Mouse (Mus musculus): ENCODE measurements around the gene Phactr4. TPM values are rescaled to one million over a fixed set of nuclear protein-coding genes. Genes with fewer than 3 reads are reported as not detected.

Gene Phactr4
- polyA plus RNA-seq, 1 experiment from 2014 or later, result 15.9 TPM

- no peak overlapping the region for H3K4me2 ChIP-seq (ENCODE audit: low read depth, low read length)
- whole genome bisulfite sequencing, result 53% methylated on average over 5 of the region's 5 CpGs
- ATAC-seq, result no peak
- no peak overlapping the region for H3K9ac ChIP-seq (ENCODE audit: low read depth, low read length)
- no peaks in the 10 kb centered on the region for H3K27me3 ChIP-seq (replicated peaks; ENCODE audit: control insufficient read depth, insufficient read depth, low read length)
- no peak overlapping the region for H3K4me3 ChIP-seq (ENCODE audit: low read length)
- no peaks in the 10 kb centered on the region for H3K9me3 ChIP-seq (ENCODE audit: control insufficient read depth, low read length)
- peaks cover 4% of the 10 kb centered on the region; the same call in 1 of the 2 replicates for H3K4me1 ChIP-seq (ENCODE audit: control insufficient read depth, insufficient read depth, low read length)
- H3K36me3 ChIP-seq (ENCODE audit: control insufficient read depth, insufficient read depth, low read length), result no peaks in the 10 kb centered on the region
- no peak overlapping the region; the same call in 1 of the 2 replicates for H3K27ac ChIP-seq (ENCODE audit: low read length)
Observed at GRCm38 (mm10) chr4:132403063-132403660, 19.1 kb downstream of the Phactr4 start.

DNA sequence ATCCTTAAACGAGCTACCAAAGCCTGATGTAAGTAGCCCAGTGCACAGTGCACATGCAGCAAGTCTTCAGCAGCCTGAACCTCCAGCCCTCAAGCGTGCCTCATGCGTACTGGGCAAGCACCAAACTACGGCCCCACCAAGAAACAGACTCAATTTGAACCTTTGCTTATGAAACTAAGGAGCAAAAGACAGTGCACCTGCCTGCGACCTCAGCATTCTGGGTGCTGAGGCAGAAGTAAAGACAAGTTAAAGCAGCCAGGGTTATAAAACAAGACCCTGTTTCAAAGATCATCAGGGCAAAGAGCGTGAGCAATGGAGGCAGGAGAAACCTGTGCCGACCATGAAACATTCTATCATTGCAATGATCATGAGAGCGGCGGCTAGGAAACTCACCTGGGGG lies 21.3 kb downstream of the Phactr4 start:
- Histone ChIP-seq H3K9ac (ENCODE audit: low read depth, low read length) (no peak overlapping the region), H3K4me2 (ENCODE audit: low read depth, low read length) (no peak overlapping the region), H3K27ac (ENCODE audit: low read length) (no peak overlapping the region), H3K4me1 (ENCODE audit: control insufficient read depth, insufficient read depth, low read length) (peaks cover 6% of the 10 kb centered on the region), H3K4me3 (ENCODE audit: low read length) (no peak overlapping the region), H3K36me3 (ENCODE audit: control insufficient read depth, insufficient read depth, low read length) (no peaks in the 10 kb centered on the region), H3K27me3 (replicated peaks; ENCODE audit: control insufficient read depth, insufficient read depth, low read length) (no peaks in the 10 kb centered on the region), H3K9me3 (ENCODE audit: control insufficient read depth, low read length) (no peaks in the 10 kb centered on the region)
- WGBS, result 84% methylated on average over 9 of the region's 9 CpGs
- no peak for ATAC-seq

DNA sequence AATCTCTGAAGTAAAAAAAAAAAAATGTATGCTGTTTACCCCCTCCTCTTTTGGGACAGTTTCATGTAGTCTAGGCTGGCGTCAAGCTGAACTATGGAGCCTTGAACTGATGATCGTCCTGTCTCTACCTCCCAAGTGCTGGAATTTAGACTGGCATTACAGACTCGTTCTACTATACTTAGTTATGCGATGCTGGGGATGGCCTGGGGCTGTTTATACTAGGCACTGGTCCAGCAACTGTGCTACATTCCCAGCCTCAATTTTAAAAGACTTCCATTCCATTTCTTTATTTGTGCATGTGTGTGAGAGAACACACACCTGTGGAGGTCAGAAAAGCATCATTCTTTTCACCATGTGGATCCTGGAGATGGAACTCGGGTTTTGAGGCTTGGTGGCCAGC lies 23.4 kb downstream of the Phactr4 start:
- 64% methylated on average over 5 of the region's 5 CpGs for WGBS
- H3K4me1 ChIP-seq (ENCODE audit: control insufficient read depth, insufficient read depth, low read length), result peaks cover 6% of the 10 kb centered on the region
- no peak for ATAC-seq
- H3K9me3 ChIP-seq (ENCODE audit: control insufficient read depth, low read length), result no peaks in the 10 kb centered on the region
- no peak overlapping the region for H3K27ac ChIP-seq (ENCODE audit: low read length)
- H3K9ac ChIP-seq (ENCODE audit: low read depth, low read length), result no peak overlapping the region
- no peak overlapping the region for H3K4me3 ChIP-seq (ENCODE audit: low read length)
- no peaks in the 10 kb centered on the region for H3K36me3 ChIP-seq (ENCODE audit: control insufficient read depth, insufficient read depth, low read length)
- H3K27me3 ChIP-seq (replicated peaks; ENCODE audit: control insufficient read depth, insufficient read depth, low read length), result no peaks in the 10 kb centered on the region
- no peak overlapping the region for H3K4me2 ChIP-seq (ENCODE audit: low read depth, low read length)

GRCm38 (mm10) chr4:132398045-132398774 lies 24.1 kb downstream of the Phactr4 start:
- peak overlapping the region; percentile 52 for H3K4me2 ChIP-seq (ENCODE audit: low read depth, low read length)
- no peaks in the 10 kb centered on the region for H3K27me3 ChIP-seq (replicated peaks; ENCODE audit: control insufficient read depth, insufficient read depth, low read length)
- no peaks in the 10 kb centered on the region for H3K36me3 ChIP-seq (ENCODE audit: control insufficient read depth, insufficient read depth, low read length)
- ATAC-seq, result peak; percentile 91
- H3K4me3 ChIP-seq (ENCODE audit: low read length), result peak overlapping the region; percentile 36
- no peaks in the 10 kb centered on the region for H3K9me3 ChIP-seq (ENCODE audit: control insufficient read depth, low read length)
- WGBS, result 26% methylated on average over 11 of the region's 11 CpGs
- peaks cover 6% of the 10 kb centered on the region for H3K4me1 ChIP-seq (ENCODE audit: control insufficient read depth, insufficient read depth, low read length)
- H3K27ac ChIP-seq (ENCODE audit: low read length), result peak overlapping the region; percentile 45; the same call in 1 of the 2 replicates
- H3K9ac ChIP-seq (ENCODE audit: low read depth, low read length), result peak overlapping the region; percentile 47; the same call in 1 of the 2 replicates

- peaks cover 6% of the 10 kb centered on the region for H3K4me1 ChIP-seq (ENCODE audit: control insufficient read depth, insufficient read depth, low read length)
- WGBS, result 81% methylated on average over 3 of the region's 3 CpGs
- no peak overlapping the region for H3K27ac ChIP-seq (ENCODE audit: low read length)
- peaks cover 2% of the 10 kb centered on the region; the same call in 1 of the 2 replicates for H3K9me3 ChIP-seq (ENCODE audit: control insufficient read depth, low read length)
- H3K9ac ChIP-seq (ENCODE audit: low read depth, low read length), result no peak overlapping the region
- ATAC-seq, result no peak
- no peaks in the 10 kb centered on the region for H3K36me3 ChIP-seq (ENCODE audit: control insufficient read depth, insufficient read depth, low read length)
- H3K4me3 ChIP-seq (ENCODE audit: low read length), result no peak overlapping the region
- H3K4me2 ChIP-seq (ENCODE audit: low read depth, low read length), result no peak overlapping the region
- no peaks in the 10 kb centered on the region for H3K27me3 ChIP-seq (replicated peaks; ENCODE audit: control insufficient read depth, insufficient read depth, low read length)
Observed at GRCm38 (mm10) chr4:132397120-132397519, 25.2 kb downstream of the Phactr4 start.

- H3K27me3 ChIP-seq (replicated peaks; ENCODE audit: control insufficient read depth, insufficient read depth, low read length), result no peaks in the 10 kb centered on the region
- peaks cover 2% of the 10 kb centered on the region; the same call in 1 of the 2 replicates for H3K9me3 ChIP-seq (ENCODE audit: control insufficient read depth, low read length)
- no peak overlapping the region for H3K4me3 ChIP-seq (ENCODE audit: low read length)
- no peak overlapping the region for H3K27ac ChIP-seq (ENCODE audit: low read length)
- H3K4me1 ChIP-seq (ENCODE audit: control insufficient read depth, insufficient read depth, low read length), result peaks cover 6% of the 10 kb centered on the region
- H3K9ac ChIP-seq (ENCODE audit: low read depth, low read length), result no peak overlapping the region
- 91% methylated on average over 7 of the region's 7 CpGs for WGBS
- no peaks in the 10 kb centered on the region for H3K36me3 ChIP-seq (ENCODE audit: control insufficient read depth, insufficient read depth, low read length)
- ATAC-seq, result no peak
- no peak overlapping the region for H3K4me2 ChIP-seq (ENCODE audit: low read depth, low read length)
Observed at GRCm38 (mm10) chr4:132396251-132396650, 26.0 kb downstream of the Phactr4 start.

GRCm38 (mm10) chr4:132391063-132391740 lies 31.1 kb downstream of the Phactr4 start:
- no peak overlapping the region for H3K4me2 ChIP-seq (ENCODE audit: low read depth, low read length)
- peaks cover 2% of the 10 kb centered on the region; the same call in 1 of the 2 replicates for H3K9me3 ChIP-seq (ENCODE audit: control insufficient read depth, low read length)
- H3K4me1 ChIP-seq (ENCODE audit: control insufficient read depth, insufficient read depth, low read length), result peaks cover 6% of the 10 kb centered on the region; the same call in 1 of the 2 replicates
- ATAC-seq, result no peak
- no peak overlapping the region for H3K4me3 ChIP-seq (ENCODE audit: low read length)
- WGBS, result 88% methylated on average over 8 of the region's 8 CpGs
- no peak overlapping the region for H3K27ac ChIP-seq (ENCODE audit: low read length)
- H3K27me3 ChIP-seq (replicated peaks; ENCODE audit: control insufficient read depth, insufficient read depth, low read length), result no peaks in the 10 kb centered on the region
- H3K9ac ChIP-seq (ENCODE audit: low read depth, low read length), result no peak overlapping the region
- no peaks in the 10 kb centered on the region for H3K36me3 ChIP-seq (ENCODE audit: control insufficient read depth, insufficient read depth, low read length)

- WGBS, result 46% methylated on average over 4 of the region's 4 CpGs
- Histone ChIP-seq H3K4me2 (ENCODE audit: low read depth, low read length) (no peak overlapping the region), H3K9me3 (ENCODE audit: control insufficient read depth, low read length) (peaks cover 2% of the 10 kb centered on the region; the same call in 1 of the 2 replicates), H3K36me3 (ENCODE audit: control insufficient read depth, insufficient read depth, low read length) (peaks cover 4% of the 10 kb centered on the region; the same call in 1 of the 2 replicates), H3K27ac (ENCODE audit: low read length) (no peak overlapping the region), H3K9ac (ENCODE audit: low read depth, low read length) (no peak overlapping the region), H3K27me3 (replicated peaks; ENCODE audit: control insufficient read depth, insufficient read depth, low read length) (no peaks in the 10 kb centered on the region), H3K4me1 (ENCODE audit: control insufficient read depth, insufficient read depth, low read length) (peaks cover 6% of the 10 kb centered on the region; the same call in 1 of the 2 replicates), H3K4me3 (ENCODE audit: low read length) (no peak overlapping the region)
- ATAC-seq, result no peak
Observed at GRCm38 (mm10) chr4:132389302-132389701, 33.0 kb downstream of the Phactr4 start.

DNA sequence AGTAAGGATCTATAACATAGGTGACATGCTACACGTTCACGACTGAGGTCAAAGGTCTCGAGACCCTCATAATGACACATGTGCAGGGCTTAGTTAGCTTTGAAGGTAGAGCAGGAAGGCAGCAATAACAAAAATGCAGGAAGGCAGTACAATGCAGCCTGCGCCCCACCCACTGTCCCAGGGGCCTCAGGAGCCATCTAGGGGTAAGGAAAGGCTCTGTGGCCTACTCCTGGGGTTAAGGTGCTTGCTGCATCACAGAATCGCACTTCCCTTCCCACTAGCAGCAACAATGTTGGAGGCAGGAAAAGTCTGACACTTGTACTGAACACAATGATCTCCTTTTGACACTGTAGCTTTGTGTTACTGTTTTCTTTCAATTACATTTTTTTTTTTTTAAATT lies 34.7 kb downstream of the Phactr4 start:
- Histone ChIP-seq H3K9ac (ENCODE audit: low read depth, low read length) (no peak overlapping the region), H3K4me1 (ENCODE audit: control insufficient read depth, insufficient read depth, low read length) (peaks cover 6% of the 10 kb centered on the region; the same call in 1 of the 2 replicates), H3K9me3 (ENCODE audit: control insufficient read depth, low read length) (peaks cover 2% of the 10 kb centered on the region; the same call in 1 of the 2 replicates), H3K36me3 (ENCODE audit: control insufficient read depth, insufficient read depth, low read length) (peaks cover 4% of the 10 kb centered on the region; the same call in 1 of the 2 replicates), H3K4me2 (ENCODE audit: low read depth, low read length) (no peak overlapping the region), H3K4me3 (ENCODE audit: low read length) (no peak overlapping the region), H3K27me3 (replicated peaks; ENCODE audit: control insufficient read depth, insufficient read depth, low read length) (no peaks in the 10 kb centered on the region), H3K27ac (ENCODE audit: low read length) (no peak overlapping the region)
- ATAC-seq, result no peak
- WGBS, result 66% methylated on average over 5 of the region's 5 CpGs

Measured in intestine, embryonic 16.5 days (tissue).